Mouse (Mus musculus): Measurements from ENCODE around the gene Lrsam1. TPM values are rescaled to one million over a fixed set of nuclear protein-coding genes. Genes with fewer than 3 reads are reported as not detected.

The Lrsam1 gene
- total RNA-seq, 2 experiments from 2014 or later, result 9.1 to 9.4 TPM

GRCm38 (mm10) chr2:32969326-32969725, 7.9 kb upstream of the Lrsam1 start:
- intact Hi-C loops (cut with DNase I), result no loop called here
- DNase-seq, result no peak

GRCm38 (mm10) chr2:32968024-32968614, 6.7 kb upstream of the Lrsam1 start:
- no peak for DNase-seq
- intact Hi-C loops (cut with DNase I), result no loop called here

- peak; percentile 82 for DNase-seq
- intact Hi-C loops (cut with DNase I), result no loop called here
These were observed 5.5 kb upstream of the Lrsam1 start for GRCm38 (mm10) chr2:32966689-32967631.

GRCm38 (mm10) chr2:32966184-32966688, 4.8 kb upstream of the Lrsam1 start:
- intact Hi-C loops (cut with DNase I), result no loop called here

GRCm38 (mm10) chr2:32965511-32966183, 4.2 kb upstream of the Lrsam1 start:
- DNase-seq, result no peak
- intact Hi-C loops (cut with DNase I), result no loop called here

More at GRCm38 (mm10) chr2:32966184-32966688, 4.8 kb upstream of the Lrsam1 start:
- DNase-seq, result no peak

GRCm38 (mm10) chr2:32964659-32965457, 3.4 kb upstream of the Lrsam1 start:
- DNase-seq, result no peak
- intact Hi-C loops (cut with DNase I), result no loop called here

- no peak for DNase-seq
- intact Hi-C loops (cut with DNase I), result no loop called here
These were observed 2.6 kb upstream of the Lrsam1 start for GRCm38 (mm10) chr2:32963981-32964380.

GRCm38 (mm10) chr2:32963544-32963943, 2.1 kb upstream of the Lrsam1 start:
- intact Hi-C loops (cut with DNase I), result no loop called here

GRCm38 (mm10) chr2:32962875-32963220, 1.4 kb upstream of the Lrsam1 start:
- intact Hi-C loops (cut with DNase I), result no loop called here
- DNase-seq, result no peak

More at GRCm38 (mm10) chr2:32963544-32963943, 2.1 kb upstream of the Lrsam1 start:
- DNase-seq, result no peak

- intact Hi-C loops (cut with DNase I), result no loop called here
- no peak for DNase-seq
These were observed 854 bp upstream of the Lrsam1 start for GRCm38 (mm10) chr2:32962062-32962874.

GRCm38 (mm10) chr2:32960273-32960672, 1.1 kb downstream of the Lrsam1 start:
- no peak for DNase-seq
- intact Hi-C loops (cut with DNase I), result no loop called here

- DNase-seq, result no peak
- intact Hi-C loops (cut with DNase I), result no loop called here
These were observed 4.1 kb downstream of the Lrsam1 start for GRCm38 (mm10) chr2:32957344-32957743.

- intact Hi-C loops (cut with DNase I), result no loop called here
- no peak for DNase-seq
These were observed 6.8 kb downstream of the Lrsam1 start for GRCm38 (mm10) chr2:32954581-32954980.

GRCm38 (mm10) chr2:32947454-32947853, 14.0 kb downstream of the Lrsam1 start:
- DNase-seq, result no peak

GRCm38 (mm10) chr2:32940483-32940882, 20.9 kb downstream of the Lrsam1 start:
- intact Hi-C loops (cut with DNase I), result no loop called here
- no peak for DNase-seq

More at GRCm38 (mm10) chr2:32947454-32947853, 14.0 kb downstream of the Lrsam1 start:
- intact Hi-C loops (cut with DNase I), result no loop called here

- intact Hi-C loops (cut with DNase I), result no loop called here
- DNase-seq, result no peak
These were observed 22.0 kb downstream of the Lrsam1 start for GRCm38 (mm10) chr2:32939418-32939817.

- intact Hi-C loops (cut with DNase I), result no loop called here
- no peak for DNase-seq
These were observed 22.7 kb downstream of the Lrsam1 start for GRCm38 (mm10) chr2:32938741-32939140.

- intact Hi-C loops (cut with DNase I), result no loop called here
- DNase-seq, result no peak
These were observed 29.7 kb downstream of the Lrsam1 start for GRCm38 (mm10) chr2:32931730-32932129.

All from gastrocnemius, postnatal 36 days (tissue).